Mouse (Mus musculus): ENCODE data around the gene Gm10778. TPM values are rescaled to one million over a fixed set of nuclear protein-coding genes. Genes with fewer than 3 reads are reported as not detected.

The Gm10778 gene
- total and polyA plus RNA-seq, 2 experiments = 0.18 to 2.5 TPM

DNA sequence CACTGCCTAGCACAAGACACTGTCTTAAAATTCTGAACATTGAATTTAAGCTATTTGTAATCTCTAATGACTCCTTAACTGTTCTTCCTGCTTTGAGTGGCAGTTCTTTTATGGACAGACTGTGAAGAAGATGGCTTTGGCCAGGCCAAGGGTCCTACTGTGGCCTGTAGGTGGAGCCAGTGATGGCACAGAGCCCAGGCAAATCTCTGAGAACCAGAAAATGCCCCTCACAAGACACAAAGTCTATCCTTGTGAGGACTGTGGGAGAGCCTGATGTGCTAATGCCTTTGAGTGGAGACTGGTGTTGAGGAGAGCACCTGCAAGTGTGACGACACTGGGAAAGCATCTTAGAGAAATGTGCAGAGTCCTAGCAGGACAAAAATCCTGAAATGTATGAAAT is 40.6 kb upstream of the Gm10778 start:
- Histone ChIP-seq H3K4me3 (ENCODE audit: insufficient read depth, low read depth, low read length) (no peak overlapping the region), H3K27ac (replicated peaks; ENCODE audit: insufficient read depth, low read depth, low read length) (no peak overlapping the region), H3K79me2 (ENCODE audit: control insufficient read depth, insufficient read depth, low read length) (no peaks in the 10 kb centered on the region), H3K4me1 (ENCODE audit: control insufficient read depth, insufficient read depth, low read length) (peaks cover 7% of the 10 kb centered on the region), H3K36me3 (ENCODE audit: control insufficient read depth, insufficient read depth, low read length) (no peaks in the 10 kb centered on the region), H3K9ac (ENCODE audit: low read depth, low read length) (no peak overlapping the region), H3K27me3 (ENCODE audit: control insufficient read depth, insufficient read depth, low read length) (no peaks in the 10 kb centered on the region; the same call in 1 of the 2 replicates)
- 90% methylated on average over 1 of the region's 1 CpGs for WGBS
- DNase-seq (ENCODE audit: extremely low read depth, low read depth, low spot score) = no peak
- TF ChIP-seq CTCF (IDR thresholded peaks at IDR 0.05; ENCODE audit: low read depth, low read length) (peak; percentile 30; the same call in 1 of the 2 replicates), POLR2A (IDR thresholded peaks at IDR 0.05; ENCODE audit: extremely low read depth, insufficient read depth, low read length) (no peak)

DNA sequence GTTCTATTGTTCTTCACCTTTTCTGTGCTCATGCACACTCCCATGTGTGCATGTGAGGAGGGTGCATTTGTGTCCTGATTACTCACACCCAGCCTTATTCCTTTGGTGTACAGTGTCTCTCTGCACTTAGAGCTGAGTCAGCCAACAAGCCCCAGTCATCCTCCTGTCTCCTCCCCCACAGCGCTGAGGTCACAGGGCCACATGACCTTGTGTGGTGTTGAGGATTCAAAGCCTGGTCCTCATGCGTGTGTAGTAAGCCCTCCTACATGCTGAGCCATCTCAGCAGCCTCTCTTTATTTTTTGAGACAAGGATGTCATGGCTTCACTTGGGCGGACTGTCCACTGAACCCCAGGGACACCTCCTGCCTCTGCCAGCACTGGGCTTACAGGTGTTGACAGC is 36.1 kb upstream of the Gm10778 start:
- no peaks in the 10 kb centered on the region for H3K36me3 ChIP-seq (ENCODE audit: control insufficient read depth, insufficient read depth, low read length)
- no peaks in the 10 kb centered on the region; the same call in 1 of the 2 replicates for H3K27me3 ChIP-seq (ENCODE audit: control insufficient read depth, insufficient read depth, low read length)
- DNase-seq (ENCODE audit: extremely low read depth, low read depth, low spot score) = no peak
- no peak overlapping the region for H3K9ac ChIP-seq (ENCODE audit: low read depth, low read length)
- H3K27ac ChIP-seq (replicated peaks; ENCODE audit: insufficient read depth, low read depth, low read length) = no peak overlapping the region
- WGBS = 75% methylated on average over 3 of the region's 3 CpGs
- TF ChIP-seq POLR2A (IDR thresholded peaks at IDR 0.05; ENCODE audit: extremely low read depth, insufficient read depth, low read length) = no peak
- no peak for TF ChIP-seq CTCF (IDR thresholded peaks at IDR 0.05; ENCODE audit: low read depth, low read length)
- no peaks in the 10 kb centered on the region for H3K79me2 ChIP-seq (ENCODE audit: control insufficient read depth, insufficient read depth, low read length)
- no peaks in the 10 kb centered on the region for H3K4me1 ChIP-seq (ENCODE audit: control insufficient read depth, insufficient read depth, low read length)
- H3K4me3 ChIP-seq (ENCODE audit: insufficient read depth, low read depth, low read length) = no peak overlapping the region

DNA sequence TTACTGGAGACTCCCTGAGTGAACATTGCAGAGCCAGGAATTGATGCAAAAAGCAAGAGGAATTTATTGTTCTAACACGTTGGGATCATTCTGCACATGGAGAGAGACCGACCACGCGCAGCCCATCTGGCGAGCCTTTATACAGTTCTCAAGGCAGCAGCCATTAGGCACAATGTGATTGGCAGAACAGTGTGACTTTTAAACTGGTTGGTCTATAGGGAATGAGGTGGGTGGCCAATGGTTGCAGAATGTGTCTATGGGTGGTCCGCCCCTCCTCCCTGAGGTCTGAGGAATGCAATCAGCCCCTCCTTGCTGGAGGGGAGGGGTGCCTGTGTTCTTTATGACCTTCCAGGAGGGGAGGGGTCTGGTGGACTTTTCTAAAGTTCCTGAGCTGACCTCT is 33.4 kb upstream of the Gm10778 start:
- H3K27me3 ChIP-seq (ENCODE audit: control insufficient read depth, insufficient read depth, low read length) = peaks cover 3% of the 10 kb centered on the region; the same call in 1 of the 2 replicates
- no peaks in the 10 kb centered on the region for H3K36me3 ChIP-seq (ENCODE audit: control insufficient read depth, insufficient read depth, low read length)
- WGBS = 85% methylated on average over 6 of the region's 6 CpGs
- no peak overlapping the region for H3K9ac ChIP-seq (ENCODE audit: low read depth, low read length)
- TF ChIP-seq CTCF (IDR thresholded peaks at IDR 0.05; ENCODE audit: low read depth, low read length) (no peak), POLR2A (IDR thresholded peaks at IDR 0.05; ENCODE audit: extremely low read depth, insufficient read depth, low read length) (no peak)
- no peak for DNase-seq (ENCODE audit: extremely low read depth, low read depth, low spot score)
- no peaks in the 10 kb centered on the region for H3K4me1 ChIP-seq (ENCODE audit: control insufficient read depth, insufficient read depth, low read length)
- H3K79me2 ChIP-seq (ENCODE audit: control insufficient read depth, insufficient read depth, low read length) = no peaks in the 10 kb centered on the region
- H3K4me3 ChIP-seq (ENCODE audit: insufficient read depth, low read depth, low read length) = no peak overlapping the region
- H3K27ac ChIP-seq (replicated peaks; ENCODE audit: insufficient read depth, low read depth, low read length) = no peak overlapping the region

DNA sequence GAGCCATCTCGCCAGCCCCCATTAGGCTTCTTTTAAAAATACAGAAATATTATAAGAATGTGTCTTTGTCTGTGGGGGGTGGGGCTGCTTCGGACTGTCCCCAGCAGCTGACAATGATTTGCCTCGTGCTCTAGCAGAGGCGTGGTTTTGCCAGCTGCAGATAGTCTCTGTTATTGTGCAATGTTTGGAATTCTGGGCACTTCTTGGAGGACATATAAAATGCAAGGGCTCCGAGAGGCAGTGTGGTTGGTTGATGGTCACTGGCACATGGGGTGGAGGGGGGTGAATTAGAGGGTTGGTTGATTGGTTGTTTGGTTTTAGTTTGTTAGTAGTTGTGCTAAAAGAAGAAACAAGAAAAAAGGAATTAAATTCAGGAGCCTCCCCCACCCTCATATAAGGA is 28.9 kb upstream of the Gm10778 start:
- no peak for DNase-seq (ENCODE audit: extremely low read depth, low read depth, low spot score)
- no peak overlapping the region for H3K9ac ChIP-seq (ENCODE audit: low read depth, low read length)
- H3K36me3 ChIP-seq (ENCODE audit: control insufficient read depth, insufficient read depth, low read length) = no peaks in the 10 kb centered on the region
- 70% methylated on average over 5 of the region's 5 CpGs for WGBS
- no peak overlapping the region for H3K27ac ChIP-seq (replicated peaks; ENCODE audit: insufficient read depth, low read depth, low read length)
- H3K4me1 ChIP-seq (ENCODE audit: control insufficient read depth, insufficient read depth, low read length) = no peaks in the 10 kb centered on the region
- TF ChIP-seq CTCF (IDR thresholded peaks at IDR 0.05; ENCODE audit: low read depth, low read length) (no peak), POLR2A (IDR thresholded peaks at IDR 0.05; ENCODE audit: extremely low read depth, insufficient read depth, low read length) (no peak)
- peaks cover 3% of the 10 kb centered on the region; the same call in 1 of the 2 replicates for H3K27me3 ChIP-seq (ENCODE audit: control insufficient read depth, insufficient read depth, low read length)
- H3K4me3 ChIP-seq (ENCODE audit: insufficient read depth, low read depth, low read length) = no peak overlapping the region
- H3K79me2 ChIP-seq (ENCODE audit: control insufficient read depth, insufficient read depth, low read length) = no peaks in the 10 kb centered on the region

DNA sequence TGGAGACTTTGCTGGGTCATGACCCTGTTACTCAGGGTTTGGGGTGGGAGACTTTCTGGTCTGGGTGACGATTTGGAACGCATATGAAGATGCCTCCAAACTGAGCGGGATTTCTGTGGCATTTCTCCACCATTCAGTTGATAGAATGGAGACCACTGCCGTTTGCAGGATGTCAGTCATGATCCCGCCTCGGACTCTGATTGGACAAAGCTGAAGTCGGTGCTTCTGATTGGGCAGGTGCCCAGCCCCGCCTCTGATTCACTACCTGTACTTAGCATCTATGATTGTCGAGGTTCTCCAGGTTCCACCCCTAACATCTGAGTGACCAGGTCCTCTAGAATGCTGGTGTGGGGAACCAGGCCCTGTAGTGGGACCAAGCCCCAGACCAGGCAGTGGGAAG is 28.1 kb upstream of the Gm10778 start:
- DNase-seq (ENCODE audit: extremely low read depth, low read depth, low spot score) = no peak
- 71% methylated on average over 9 of the region's 9 CpGs for WGBS
- Histone ChIP-seq H3K4me3 (ENCODE audit: insufficient read depth, low read depth, low read length) (no peak overlapping the region), H3K27ac (replicated peaks; ENCODE audit: insufficient read depth, low read depth, low read length) (no peak overlapping the region), H3K4me1 (ENCODE audit: control insufficient read depth, insufficient read depth, low read length) (no peaks in the 10 kb centered on the region), H3K27me3 (ENCODE audit: control insufficient read depth, insufficient read depth, low read length) (peaks cover 3% of the 10 kb centered on the region; the same call in 1 of the 2 replicates), H3K36me3 (ENCODE audit: control insufficient read depth, insufficient read depth, low read length) (no peaks in the 10 kb centered on the region), H3K9ac (ENCODE audit: low read depth, low read length) (no peak overlapping the region), H3K79me2 (ENCODE audit: control insufficient read depth, insufficient read depth, low read length) (no peaks in the 10 kb centered on the region)
- TF ChIP-seq CTCF (IDR thresholded peaks at IDR 0.05; ENCODE audit: low read depth, low read length) (no peak), POLR2A (IDR thresholded peaks at IDR 0.05; ENCODE audit: extremely low read depth, insufficient read depth, low read length) (no peak)

DNA sequence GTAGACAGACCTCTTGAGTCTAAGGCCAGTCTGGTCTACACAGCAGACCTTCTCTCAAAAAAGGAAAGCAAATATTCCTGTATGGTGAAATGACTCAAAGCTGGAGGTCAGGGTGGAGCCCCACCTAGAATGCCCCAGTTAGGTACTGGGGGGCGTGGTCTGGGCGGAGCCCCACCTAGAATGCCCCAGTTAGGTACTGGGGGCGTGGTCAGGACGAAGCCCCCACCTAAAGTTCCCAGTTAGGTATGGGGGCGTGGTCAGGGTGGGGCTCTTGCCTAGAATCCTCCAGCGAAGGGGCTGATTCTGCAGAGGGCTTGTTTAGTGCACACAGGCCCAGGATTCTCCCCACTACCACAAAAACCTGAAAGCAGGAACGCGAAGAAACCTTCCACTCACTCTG is 25.4 kb upstream of the Gm10778 start:
- no peaks in the 10 kb centered on the region for H3K36me3 ChIP-seq (ENCODE audit: control insufficient read depth, insufficient read depth, low read length)
- H3K27ac ChIP-seq (replicated peaks; ENCODE audit: insufficient read depth, low read depth, low read length) = no peak overlapping the region
- 81% methylated on average over 8 of the region's 8 CpGs for WGBS
- TF ChIP-seq CTCF (IDR thresholded peaks at IDR 0.05; ENCODE audit: low read depth, low read length) (no peak), POLR2A (IDR thresholded peaks at IDR 0.05; ENCODE audit: extremely low read depth, insufficient read depth, low read length) (no peak)
- peaks cover 3% of the 10 kb centered on the region; the same call in 1 of the 2 replicates for H3K27me3 ChIP-seq (ENCODE audit: control insufficient read depth, insufficient read depth, low read length)
- no peak overlapping the region for H3K9ac ChIP-seq (ENCODE audit: low read depth, low read length)
- H3K4me1 ChIP-seq (ENCODE audit: control insufficient read depth, insufficient read depth, low read length) = peaks cover 3% of the 10 kb centered on the region; the same call in 1 of the 2 replicates
- DNase-seq (ENCODE audit: extremely low read depth, low read depth, low spot score) = no peak
- H3K79me2 ChIP-seq (ENCODE audit: control insufficient read depth, insufficient read depth, low read length) = no peaks in the 10 kb centered on the region
- no peak overlapping the region for H3K4me3 ChIP-seq (ENCODE audit: insufficient read depth, low read depth, low read length)
